Mouse (Mus musculus) R1 (cell line): Measurements from ENCODE around the gene Ddx49.

ENCODE experiments used
- DNase-seq: peaks from one replicate; pipeline ENCODE4 v3.0.0-alpha.2; 2018; ENCODE audit warnings: low read depth, low spot score

Ddx49 gene

DNA sequence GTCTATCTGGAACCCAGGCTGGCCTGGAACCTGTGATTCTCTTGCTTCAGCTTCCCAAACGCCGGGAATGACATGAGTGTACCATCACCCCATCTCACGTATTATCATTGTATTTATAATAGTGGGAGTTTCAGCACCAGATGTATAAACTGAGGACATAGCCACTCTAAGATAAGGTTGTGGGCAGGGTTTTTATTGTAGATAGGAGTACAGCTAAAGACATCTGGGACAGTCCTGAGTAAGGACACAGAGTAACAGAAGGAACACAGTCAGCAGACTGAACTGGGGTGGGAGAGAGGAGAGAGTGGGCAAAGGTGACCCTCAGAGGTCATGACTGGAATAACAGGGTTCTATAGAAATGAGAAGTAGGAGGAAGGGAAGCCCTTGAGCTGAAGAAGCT, 34.6 kb downstream of the Ddx49 start:
- DNase-seq, result no peak

DNA sequence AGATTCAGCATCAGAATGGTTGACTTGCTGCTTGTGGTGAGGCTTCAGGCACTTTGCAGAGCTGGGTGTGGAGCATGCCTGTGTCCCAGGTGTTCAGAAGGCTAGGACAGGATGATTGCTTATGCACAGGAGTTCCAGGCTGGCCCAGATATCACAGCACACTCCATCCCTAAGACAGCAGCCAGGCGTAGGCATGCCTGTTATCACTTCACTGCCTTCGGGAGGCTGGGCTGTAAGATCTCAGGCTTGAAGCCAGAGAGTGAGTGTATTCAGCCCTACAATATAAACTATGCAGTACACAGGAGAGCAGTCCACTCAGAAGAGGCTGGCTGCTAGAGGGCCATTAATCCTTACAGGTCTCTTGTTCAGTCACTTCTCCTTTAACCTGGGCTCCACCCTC, 43.2 kb downstream of the Ddx49 start:
- DNase-seq, result no peak

DNA sequence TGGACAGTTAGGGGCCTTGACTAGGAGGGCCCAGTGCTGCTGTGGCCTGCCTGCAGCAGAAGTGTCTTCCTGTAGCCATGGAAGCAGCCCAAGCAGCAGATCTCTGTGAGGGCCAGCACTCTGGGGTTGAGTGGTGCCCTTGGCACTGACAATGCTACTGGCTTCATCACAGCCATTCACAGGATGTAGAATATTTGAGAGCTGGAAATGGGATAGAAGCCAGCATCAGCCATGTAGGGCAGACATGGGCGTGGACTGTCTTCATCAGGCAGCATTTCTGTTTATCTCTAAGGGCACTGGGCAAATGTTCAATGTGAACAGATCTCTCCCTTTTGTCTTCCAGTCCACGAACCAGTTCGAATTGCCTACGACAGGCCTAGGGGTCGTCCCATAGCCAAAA, 43.7 kb downstream of the Ddx49 start:
- DNase-seq, result no peak

DNA sequence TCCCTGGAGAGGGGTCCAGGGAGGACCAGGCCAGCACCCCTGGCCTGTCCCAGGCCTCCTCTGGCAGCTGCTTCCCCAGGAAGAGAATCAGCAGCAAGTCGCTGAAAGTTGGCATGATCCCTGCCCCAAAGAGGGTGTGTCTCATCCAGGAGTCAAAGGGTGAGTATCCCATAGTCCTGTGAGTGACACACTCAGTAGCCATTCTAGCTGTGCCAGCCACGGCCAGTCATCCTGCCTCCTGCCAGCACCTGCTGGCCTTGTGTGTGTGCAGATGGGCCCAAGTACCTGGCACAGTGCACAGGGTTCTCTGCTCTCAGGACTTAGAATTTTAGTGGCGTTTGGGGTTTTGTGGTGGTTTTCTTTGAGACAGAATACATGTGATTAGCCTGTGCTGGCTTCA, 44.8 kb downstream of the Ddx49 start:
- DNase-seq, result no peak

DNA sequence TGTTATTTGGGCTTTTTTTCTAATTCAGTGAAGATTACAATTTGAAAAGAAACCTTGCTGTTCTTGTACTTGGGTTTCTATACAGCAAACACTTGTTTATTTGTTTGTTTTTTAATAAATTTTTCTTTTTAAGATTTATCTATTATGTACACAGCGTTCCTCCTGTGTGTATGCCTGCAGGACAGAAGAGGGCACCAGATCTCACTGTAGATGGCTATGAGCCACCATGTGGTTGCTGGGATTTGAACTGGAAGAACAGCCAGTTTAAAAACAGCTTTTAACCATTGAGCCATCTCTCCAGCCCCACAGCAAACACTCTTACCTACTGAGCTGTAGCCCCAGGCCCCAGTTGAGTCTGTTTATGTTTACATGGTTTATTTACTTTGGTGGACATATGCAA, 47.7 kb downstream of the Ddx49 start:
- no peak for DNase-seq

DNA sequence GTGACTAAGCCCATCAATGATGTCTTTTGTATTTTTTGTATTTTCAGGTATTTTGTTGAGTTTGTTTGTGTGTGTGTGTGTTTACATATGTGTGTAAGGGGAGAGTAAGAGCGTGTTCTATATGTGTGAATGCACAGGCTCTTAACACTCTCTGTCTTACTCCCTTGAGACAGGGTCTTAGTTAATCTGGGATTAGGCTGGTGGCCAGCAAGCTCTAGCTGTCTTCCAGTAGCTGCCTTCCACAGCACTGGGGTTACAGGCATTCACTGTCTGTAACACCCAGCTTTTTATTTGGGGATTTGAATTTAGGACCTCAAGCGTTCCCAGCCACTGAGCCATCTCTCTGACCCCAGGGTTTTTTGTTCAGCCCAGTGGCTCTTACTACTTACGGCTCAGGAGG, 54.4 kb downstream of the Ddx49 start:
- no peak for DNase-seq

DNA sequence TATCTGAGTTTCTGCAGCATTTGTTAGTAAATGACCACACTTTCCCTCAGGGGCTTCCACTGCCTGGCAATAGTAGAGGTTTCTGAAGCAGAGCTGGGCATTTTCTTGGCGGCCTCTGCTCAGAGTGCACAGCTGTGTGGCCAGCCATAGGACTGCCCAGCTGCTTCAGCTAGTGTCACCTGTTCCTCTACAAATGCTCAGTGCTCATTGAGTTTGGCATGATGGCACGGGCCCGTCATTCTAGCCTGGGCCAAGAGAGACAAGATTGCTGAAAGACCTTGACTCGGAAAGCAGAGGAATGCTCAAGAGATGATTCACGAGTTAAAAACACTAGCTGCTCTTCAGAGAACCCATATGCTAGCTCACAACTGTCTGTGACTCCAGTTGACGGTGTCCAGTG, 55.7 kb downstream of the Ddx49 start:
- DNase-seq, result no peak
